Mouse (Mus musculus) olfactory bulb, adult 2 months (tissue): Measurements from ENCODE around the gene Gm8005. TPM values are rescaled to one million over a fixed set of nuclear protein-coding genes. Genes with fewer than 3 reads are reported as not detected.
"Not testable (repeated sequence)": the region's sequence is repeated elsewhere in the genome, so short reads cannot be mapped to it uniquely, and the experiment has no call there.

ENCODE experiments used
- H3K27ac ChIP-seq: fragments of 200-500 bp; 2 replicates; pipeline ENCODE4 v1.5.1; 2012; ENCODE audit warnings: low read depth, low read length; ENCODE audit not compliant: insufficient read depth
- H3K4me1 ChIP-seq: fragments of 200-500 bp; 2 replicates; pipeline ENCODE4 v1.6.1; 2012; ENCODE audit warnings: low read length; ENCODE audit not compliant: control insufficient read depth, insufficient read depth
- H3K4me3 ChIP-seq: fragments of 200-500 bp; 2 replicates; pipeline ENCODE4 v1.5.1; 2012; ENCODE audit warnings: mild to moderate bottlenecking, low read depth, low read length, moderate library complexity; ENCODE audit not compliant: insufficient read depth
- WGBS: fragments of 180-500 bp; shearing (Covaris S2); methylation state at CpG from one replicate; pipeline ENCODE4 v1.1.7; 2018; 5-methylcytosine and 5-hydroxymethylcytosine counted together
- polyA plus RNA-seq: library from polyadenylated mRNA; stranded (reverse); fragments of >200 nt; gene quantifications from 2 replicates; pipeline ENCODE4 v1.2.4, GENCODE M21; 2012; ENCODE audit warnings: low replicate concordance; ENCODE audit not compliant: missing spikeins, insufficient read depth, insufficient read length

Gm8005 gene
- not detected in 2 replicates for polyA plus RNA-seq

DNA sequence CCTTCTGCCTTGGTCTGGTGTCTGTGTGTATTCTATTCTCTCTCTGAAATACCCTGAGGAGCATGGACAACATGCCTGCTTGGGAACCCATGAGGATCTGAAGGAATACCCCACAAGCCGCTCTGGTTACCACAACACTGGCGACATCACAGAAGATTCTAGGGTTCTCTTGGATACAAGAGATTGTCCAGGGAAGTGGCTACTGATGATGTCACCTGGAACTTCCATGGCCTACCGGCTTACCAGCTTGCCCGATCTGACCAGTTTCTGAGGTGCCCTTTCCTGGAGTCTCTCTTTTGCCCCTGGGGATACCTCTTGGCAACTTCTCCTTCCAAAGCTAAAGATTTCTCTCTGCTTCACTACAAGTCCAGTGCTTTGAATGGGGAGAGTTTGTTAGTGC lies at the start of gene Gm8005:
TSS of gene Gm8005 (minus strand) at position 101 of the 400 bp plus-strand sequence.
- 94% methylated on average over 2 of the region's 4 CpGs for WGBS
- not testable (repeated sequence) for H3K4me3 ChIP-seq, H3K27ac ChIP-seq, H3K4me1 ChIP-seq

DNA sequence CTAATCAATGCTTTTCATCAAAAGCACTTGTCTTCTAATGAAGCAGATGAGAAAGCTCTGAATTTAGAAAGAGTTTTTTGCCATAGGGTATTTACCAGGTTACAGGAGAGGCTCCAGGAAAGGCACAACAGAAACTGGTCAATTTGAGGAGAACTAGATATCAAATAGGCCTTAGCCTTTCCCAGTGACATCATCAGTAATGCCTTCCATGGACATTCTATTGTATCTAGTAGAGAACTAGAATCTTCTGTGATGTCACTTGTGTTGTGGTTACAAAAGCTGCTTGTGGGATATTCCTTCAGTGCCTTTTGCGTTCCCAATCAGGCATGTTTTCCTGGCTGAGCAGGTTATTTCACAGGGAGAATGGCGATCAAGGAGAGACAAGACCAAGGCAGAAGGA lies 24.1 kb upstream of the Gm8005 start, which contains the start of gene Gm8011:
TSS of gene Gm8011 (plus strand) at position 301 of the 400 bp plus-strand sequence.
- WGBS = 60% methylated on average over 2 of the region's 2 CpGs

More for the DNA sequence above, 24.1 kb upstream of the Gm8005 start, which contains the start of gene Gm8011:
- H3K4me1 ChIP-seq, H3K4me3 ChIP-seq, H3K27ac ChIP-seq: not testable (repeated sequence)

Other genes starting within 250 kb of the Gm8005 start
- gene Gm3573, start 248.9 kb downstream of the Gm8005 start, polyA plus RNA-seq = not detected in 2 replicates
- gene Gm17026, start 179.6 kb downstream of the Gm8005 start, polyA plus RNA-seq = not detected in 2 replicates
- not detected in 2 replicates for gene Gm9611, start 142.3 kb downstream of the Gm8005 start, polyA plus RNA-seq
- not detected in 2 replicates for gene Gm7995, start 129.5 kb downstream of the Gm8005 start, polyA plus RNA-seq
- not detected in 2 replicates for gene Gm8011, start 24.2 kb upstream of the Gm8005 start, polyA plus RNA-seq
- gene Gm8020, start 62.7 kb upstream of the Gm8005 start, polyA plus RNA-seq = not detected in 2 replicates
- gene Gm8024, start 84.6 kb upstream of the Gm8005 start, polyA plus RNA-seq = not detected in 2 replicates
- gene Gm17124, start 160.2 kb upstream of the Gm8005 start, polyA plus RNA-seq = not detected in 2 replicates
- gene Gm3633, start 202.2 kb upstream of the Gm8005 start, polyA plus RNA-seq = not detected in 2 replicates
- gene Gm10378, start 216.3 kb upstream of the Gm8005 start, polyA plus RNA-seq = not detected in 2 replicates